Mouse (Mus musculus) adrenal gland, postnatal 25 days (tissue): Measurements from ENCODE around the gene Tacc2. TPM values are rescaled to one million over a fixed set of nuclear protein-coding genes. Genes with fewer than 3 reads are reported as not detected.

ENCODE experiments used
- DNase-seq: peaks from one replicate; pipeline ENCODE4 v3.0.0; 2021; ENCODE audit warnings: mixed read lengths
- total RNA-seq: library from RNA; stranded (reverse); gene quantifications from 2 replicates; pipeline ENCODE4 v1.2.3, GENCODE M21; 2021

Gene Tacc2
- total RNA-seq, 1 experiment from 2014 or later: 46.6 TPM

- no peak for DNase-seq
These were observed 149.6 kb downstream of the Tacc2 start for GRCm38 (mm10) chr7:130726724-130727422.

DNA sequence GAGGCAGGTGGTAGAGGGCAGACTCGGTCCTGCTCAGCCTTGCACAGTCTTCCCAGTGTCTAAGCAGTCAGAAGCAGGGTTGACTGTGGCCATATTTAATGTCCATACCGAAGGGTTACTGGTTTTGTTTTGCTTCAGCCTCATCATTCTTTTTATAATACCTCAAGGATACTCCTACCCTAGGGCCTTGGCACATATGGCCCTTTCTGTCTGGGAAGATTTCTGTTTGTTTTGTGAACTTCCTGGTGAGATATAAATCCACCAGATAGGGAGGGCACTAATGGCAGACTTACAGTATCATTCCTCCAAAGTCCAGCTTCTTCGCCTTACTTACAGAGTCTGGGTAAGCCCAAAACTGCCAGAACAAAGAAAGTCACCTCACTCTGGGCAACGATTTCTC is 150.3 kb downstream of the Tacc2 start:
- no peak for DNase-seq

- DNase-seq: no peak
These were observed 154.6 kb downstream of the Tacc2 start for GRCm38 (mm10) chr7:130731792-130732191.

GRCm38 (mm10) chr7:130732908-130733307 is 155.7 kb downstream of the Tacc2 start:
- DNase-seq: no peak

DNA sequence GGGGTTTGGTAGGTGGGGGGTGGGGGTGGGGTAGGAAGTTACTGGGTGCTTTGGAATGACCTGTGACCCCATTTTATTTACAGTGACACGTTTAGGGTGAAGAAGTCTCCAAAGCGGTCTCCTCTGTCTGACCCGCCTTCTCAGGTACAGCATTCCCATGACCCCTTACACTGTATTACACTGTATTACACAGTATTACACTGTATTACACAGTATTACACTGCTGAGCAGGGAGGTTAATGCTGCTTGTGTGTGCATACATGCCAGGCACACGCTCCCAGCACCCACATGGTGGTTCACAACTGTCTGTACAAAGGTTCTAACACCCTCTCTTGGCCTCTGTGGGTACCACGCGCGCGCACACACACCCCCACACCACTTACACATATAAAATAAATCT is 156.2 kb downstream of the Tacc2 start:
- no peak for DNase-seq

DNA sequence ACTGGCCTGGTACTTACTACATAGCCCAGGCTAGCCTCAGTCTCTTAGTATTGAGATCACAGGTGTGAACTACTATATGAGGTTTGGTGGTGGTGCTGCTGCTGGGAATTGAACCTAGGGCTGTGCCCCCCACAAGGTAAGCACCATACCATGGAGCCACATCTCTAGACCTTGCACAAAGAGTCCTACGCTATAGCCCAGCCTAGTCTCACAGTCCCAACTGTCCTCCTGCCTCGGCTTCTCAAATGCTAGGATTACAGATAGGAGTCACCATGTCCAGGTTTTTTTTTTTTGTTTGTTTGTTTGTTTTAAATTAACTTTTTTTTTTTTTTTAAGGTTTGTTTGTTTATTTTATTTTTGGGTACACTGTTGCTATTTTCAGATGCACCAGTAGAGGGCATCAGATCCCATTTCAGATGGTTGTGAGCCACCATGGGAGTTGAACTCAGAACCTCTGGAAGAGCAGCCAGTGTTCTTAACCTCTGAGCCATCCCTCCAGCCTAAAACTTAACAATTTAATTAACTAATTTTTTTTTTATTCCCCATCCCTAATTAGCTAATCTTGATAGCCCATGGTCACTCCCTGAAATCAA is 157.1 kb downstream of the Tacc2 start:
- no peak for DNase-seq

GRCm38 (mm10) chr7:130741099-130741498 is 163.9 kb downstream of the Tacc2 start:
- no peak for DNase-seq

DNA sequence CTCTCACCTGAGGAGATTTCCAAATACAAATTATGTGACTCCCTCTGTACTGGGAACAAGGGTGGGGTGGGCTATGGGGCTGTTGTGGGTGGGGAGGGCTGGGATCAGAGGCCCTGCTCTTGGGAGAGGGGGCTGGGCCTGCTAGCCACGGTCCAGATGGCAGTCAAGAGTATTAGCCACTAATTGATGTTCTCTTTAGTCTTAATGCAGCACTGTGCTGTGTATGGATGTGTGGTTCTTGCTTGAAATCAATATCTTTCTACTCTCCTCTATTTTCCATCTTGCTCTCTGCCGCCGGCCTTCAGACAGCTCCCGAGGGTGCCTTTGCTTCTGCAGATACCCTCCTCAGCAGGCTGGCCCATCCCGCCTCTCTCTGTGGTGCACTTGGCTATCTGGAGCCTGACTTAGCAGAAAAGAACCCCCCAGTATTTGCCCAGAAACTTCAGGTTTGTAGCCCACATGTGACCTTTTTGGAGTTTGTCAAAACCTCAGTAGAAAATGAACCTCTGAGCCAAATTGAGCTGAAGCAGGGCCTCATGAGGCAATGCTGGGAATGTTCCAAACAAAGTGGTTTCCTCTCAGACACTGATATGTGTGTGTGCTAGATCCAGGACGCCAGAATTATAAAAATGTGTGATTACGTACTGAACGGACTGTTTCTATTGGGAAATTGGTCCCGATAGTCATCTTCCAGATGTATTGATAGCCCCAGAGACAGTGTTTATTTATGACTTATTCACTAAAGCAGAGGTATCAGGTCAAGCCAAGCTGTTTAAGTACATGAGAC is 166.2 kb downstream of the Tacc2 start:
- no peak for DNase-seq

- DNase-seq: no peak
These were observed 171.9 kb downstream of the Tacc2 start for GRCm38 (mm10) chr7:130749165-130749564.

DNA sequence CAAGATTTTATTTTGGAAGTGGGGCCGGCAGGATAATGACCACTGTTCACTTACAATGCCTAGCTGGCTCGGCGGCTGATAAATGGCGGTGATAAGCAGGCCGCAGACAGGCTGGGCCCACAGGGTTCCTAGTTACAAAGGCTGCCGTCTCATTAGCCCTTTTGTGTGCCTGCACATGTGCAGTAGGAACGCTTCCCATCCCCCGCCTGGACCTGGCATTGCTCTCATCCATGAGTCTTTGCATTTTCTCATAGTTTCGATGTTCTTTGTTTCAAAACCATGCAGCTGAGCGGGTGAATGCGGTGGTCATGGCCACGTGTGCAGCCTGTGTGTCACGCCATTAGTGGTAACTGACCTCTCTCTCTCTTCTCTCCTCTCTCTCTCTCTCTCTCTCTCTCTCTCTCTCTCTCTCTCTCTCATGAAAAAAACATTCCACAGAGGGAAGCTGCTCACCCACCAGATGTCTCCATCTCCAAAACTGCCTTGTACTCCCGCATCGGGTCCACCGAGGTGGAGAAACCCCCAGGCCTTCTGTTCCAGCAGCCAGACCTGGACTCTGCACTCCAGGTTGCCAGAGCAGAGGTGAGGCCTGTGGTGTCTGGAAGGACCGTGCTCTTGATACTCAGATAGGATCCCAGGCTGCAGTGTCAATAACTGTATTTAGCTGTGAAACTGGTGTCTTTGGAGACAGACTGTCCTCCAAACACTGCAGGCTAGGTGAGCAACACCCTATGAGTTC is 173.7 kb downstream of the Tacc2 start:
- no peak for DNase-seq

DNA sequence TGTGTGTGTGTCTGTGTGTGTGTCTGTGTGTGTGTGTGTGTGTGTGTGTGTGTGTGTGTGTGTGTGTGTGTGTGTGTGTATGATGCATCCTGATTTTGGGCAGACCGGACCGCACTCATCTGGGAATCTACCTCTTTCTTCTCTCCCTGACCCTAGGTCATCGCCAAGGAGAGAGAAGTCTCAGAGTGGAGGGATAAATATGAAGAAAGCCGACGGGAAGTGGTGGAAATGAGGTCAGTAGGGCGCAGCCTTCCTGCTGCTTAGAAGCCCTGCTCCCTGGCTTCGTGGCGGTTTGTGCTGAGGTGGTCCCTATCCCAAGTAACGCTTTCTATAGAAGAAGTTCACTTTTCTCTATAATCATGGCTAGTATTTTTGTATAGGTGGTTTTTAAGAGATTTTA is 174.4 kb downstream of the Tacc2 start:
- no peak for DNase-seq

GRCm38 (mm10) chr7:130754790-130755189 is 177.6 kb downstream of the Tacc2 start:
- DNase-seq: no peak

DNA sequence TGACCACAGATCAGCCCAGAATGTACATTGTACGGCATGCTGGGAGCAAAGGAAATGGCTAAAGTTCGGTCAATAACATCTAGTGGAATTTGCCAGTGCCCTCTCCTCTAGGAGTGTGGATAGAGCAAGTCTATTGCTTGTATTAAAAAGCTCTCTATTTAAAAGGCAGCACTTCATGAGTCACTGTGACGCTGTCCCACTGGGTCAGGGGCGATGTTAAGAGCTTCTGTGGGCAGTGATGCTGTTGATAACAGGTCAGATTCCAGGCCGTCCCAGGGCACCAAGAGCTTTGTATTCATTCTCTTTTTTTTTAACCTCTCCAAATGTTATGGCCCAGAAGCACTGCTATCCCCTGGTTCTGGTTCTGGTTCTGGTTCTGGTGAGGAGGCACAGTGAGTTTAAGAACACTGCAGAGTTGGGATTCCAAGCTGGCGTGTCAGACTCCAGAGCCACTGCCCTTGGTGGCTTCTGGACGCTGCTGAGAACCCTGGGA is 179.2 kb downstream of the Tacc2 start:
- no peak for DNase-seq

GRCm38 (mm10) chr7:130757326-130757865 is 180.2 kb downstream of the Tacc2 start:
- DNase-seq: no peak

GRCm38 (mm10) chr7:130762071-130762897 is 185.0 kb downstream of the Tacc2 start:
- peak; percentile 60 for DNase-seq

DNA sequence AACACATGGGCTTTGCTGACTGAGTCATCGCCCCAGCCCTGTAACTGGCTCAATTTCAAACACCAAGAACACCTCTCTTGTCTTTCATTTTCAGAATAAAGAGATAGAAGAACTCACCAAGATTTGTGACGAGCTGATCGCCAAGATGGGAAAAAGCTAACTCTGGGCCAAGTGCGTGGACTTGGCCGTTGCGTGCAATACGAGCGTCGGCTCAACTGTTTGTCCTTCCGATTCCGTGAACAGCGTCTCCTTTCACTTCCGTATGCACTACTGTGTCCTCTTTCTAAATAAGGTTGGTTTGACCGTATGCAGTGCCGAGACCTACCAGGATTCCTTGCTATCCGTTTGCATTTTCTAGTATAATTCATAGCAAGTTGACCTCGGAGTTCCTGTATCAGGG is 186.9 kb downstream of the Tacc2 start:
- no peak for DNase-seq

DNA sequence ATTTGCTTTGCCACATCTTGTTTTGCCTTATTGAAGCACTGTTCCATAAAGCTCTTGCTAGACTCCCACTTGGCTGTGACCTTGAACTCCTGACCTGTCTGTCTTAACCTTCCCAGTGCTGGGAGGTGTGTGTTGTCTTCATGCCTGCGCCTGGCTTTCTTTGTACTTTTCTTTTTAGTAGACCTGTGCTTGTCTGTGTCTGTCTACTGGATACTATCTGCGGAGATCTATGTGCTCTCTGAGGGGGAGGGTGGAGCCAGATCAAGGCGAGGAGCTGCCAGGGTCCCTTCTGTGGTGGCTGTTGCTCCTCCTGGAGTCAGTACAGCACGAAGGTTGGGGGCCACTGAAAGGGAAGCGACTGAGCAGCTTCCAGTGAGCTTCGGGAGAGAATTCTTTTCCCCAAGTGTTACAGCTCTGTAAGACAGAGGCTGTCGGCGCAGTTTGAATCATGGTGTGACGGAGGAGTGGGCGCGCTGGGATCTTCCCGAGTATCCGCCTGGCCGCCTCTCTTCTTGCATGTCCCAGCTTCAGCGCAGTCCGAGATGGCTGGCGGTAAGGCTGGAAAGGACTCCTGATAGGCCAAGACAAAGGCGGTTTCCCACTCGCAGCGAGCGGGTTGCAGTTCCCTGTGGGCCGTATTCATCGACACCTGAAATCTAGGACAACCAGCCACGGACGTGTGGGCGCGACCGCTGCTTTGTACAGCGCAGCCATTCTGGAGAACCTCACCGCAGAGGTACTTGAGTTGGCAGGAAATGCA is 189.4 kb downstream of the Tacc2 start:
- no peak for DNase-seq

- DNase-seq: no peak
These were observed 190.9 kb downstream of the Tacc2 start for GRCm38 (mm10) chr7:130768151-130768550.

GRCm38 (mm10) chr7:130770707-130771106 is 193.5 kb downstream of the Tacc2 start:
- DNase-seq: peak; percentile 80

DNA sequence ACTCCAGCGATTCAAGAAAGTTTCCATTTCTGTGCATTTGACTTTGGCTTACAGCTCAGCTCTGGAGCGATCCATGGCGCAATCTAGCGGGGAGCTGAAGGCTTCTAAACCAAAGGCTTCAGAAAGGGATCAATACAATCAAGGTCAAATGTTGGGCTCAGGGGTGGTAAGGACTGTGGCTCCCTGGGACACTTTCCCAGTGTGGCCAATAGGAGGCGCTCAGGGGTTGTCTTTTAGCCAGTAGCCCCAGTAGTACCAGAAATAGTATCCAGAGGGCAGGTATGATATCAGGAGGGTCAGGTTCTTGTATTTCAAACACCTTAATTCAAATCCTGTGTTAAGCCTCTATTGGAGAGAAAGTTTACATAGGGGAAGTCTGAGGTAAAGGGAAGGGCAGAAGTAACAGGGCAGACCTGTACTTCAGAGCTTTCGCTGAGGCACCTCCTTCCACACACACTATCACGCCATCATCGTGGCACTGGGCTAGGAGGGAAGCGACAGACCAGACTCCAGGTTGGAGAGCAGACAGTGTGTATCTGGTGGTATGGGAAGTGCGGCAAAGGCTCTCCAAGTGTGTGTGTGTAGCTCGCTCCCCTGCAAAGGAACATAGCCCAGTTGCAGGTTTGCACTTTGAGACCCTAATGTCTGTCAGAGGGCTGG is 196.1 kb downstream of the Tacc2 start:
- peak; percentile 56 for DNase-seq
